Mouse (Mus musculus) cortical plate, adult 2 months (tissue): ENCODE results near the gene Dph1.

Experiments
- CTCF ChIP-seq: fragments of 200-500 bp; IDR thresholded peaks from 2 replicates; pipeline ENCODE4 v1.5.1; 2011; ENCODE audit warnings: mild to moderate bottlenecking, control low read depth, low read length; ENCODE audit not compliant: insufficient read depth; ENCODE audit errors: extremely low read depth
- POLR2A ChIP-seq: fragments of 200-500 bp; IDR thresholded peaks from 2 replicates; pipeline ENCODE4 v1.6.1; 2011; ENCODE audit warnings: mild to moderate bottlenecking, low read length, control low read depth; ENCODE audit not compliant: insufficient read depth; ENCODE audit errors: extremely low read depth

GRCm38 (mm10) chr11:75160954-75161353 lies 30.1 kb downstream of the Dph1 start:
- no peak for TF ChIP-seq CTCF
- no peak for TF ChIP-seq POLR2A
